Mouse (Mus musculus) intestine, embryonic 16.5 days (tissue): ENCODE results near the gene Notch2. TPM values are rescaled to one million over a fixed set of nuclear protein-coding genes. Genes with fewer than 3 reads are reported as not detected.

ENCODE experiments used
- ATAC-seq: fragments of 200-750 bp; cut with Nextera tagmentation; 2 replicates; pipeline ENCODE4 v1.8.0; 2017; ENCODE audit warnings: moderate TSS enrichment, moderate library complexity
- H3K27ac ChIP-seq: fragments of 300-500 bp; sonication (generic); 2 replicates; pipeline ENCODE4 v1.5.1; 2014; ENCODE audit warnings: mild to moderate bottlenecking, low read length
- H3K27me3 ChIP-seq: fragments of 300-500 bp; sonication (generic); replicated peaks from 2 replicates; pipeline ENCODE4 v1.6.1; 2014; ENCODE audit warnings: low read length, control low read depth, mixed read lengths; ENCODE audit not compliant: control insufficient read depth, insufficient read depth
- H3K36me3 ChIP-seq: fragments of 300-500 bp; sonication (generic); 2 replicates; pipeline ENCODE4 v1.6.1; 2014; ENCODE audit warnings: low read length, control low read depth; ENCODE audit not compliant: control insufficient read depth, insufficient read depth
- H3K4me1 ChIP-seq: fragments of 300-500 bp; sonication (generic); 2 replicates; pipeline ENCODE4 v1.6.1; 2014; ENCODE audit warnings: low read length, control low read depth, mixed read lengths; ENCODE audit not compliant: control insufficient read depth, insufficient read depth
- H3K4me2 ChIP-seq: fragments of 300-500 bp; sonication (generic); 2 replicates; pipeline ENCODE4 v1.6.1; 2014; ENCODE audit warnings: low read depth, low read length, control low read depth
- H3K4me3 ChIP-seq: fragments of 300-500 bp; sonication (generic); 2 replicates; pipeline ENCODE4 v1.5.1; 2014; ENCODE audit warnings: mild to moderate bottlenecking, low read length
- H3K9ac ChIP-seq: fragments of 300-500 bp; sonication (generic); 2 replicates; pipeline ENCODE4 v1.6.1; 2014; ENCODE audit warnings: low read depth, low read length
- H3K9me3 ChIP-seq: fragments of 300-500 bp; sonication (generic); 2 replicates; pipeline ENCODE4 v1.6.1; 2016; ENCODE audit warnings: low read length, control low read depth; ENCODE audit not compliant: control insufficient read depth
- WGBS: fragments of 180-500 bp; shearing (Covaris S2); extraction: QIAGEN DNeasy Blood & Tissue Kit; methylation state at CpG from one replicate; pipeline ENCODE4 v1.1.7; 2014; 5-methylcytosine and 5-hydroxymethylcytosine counted together
- polyA plus RNA-seq: library from polyadenylated mRNA; unstranded; fragments of >200 nt; fragmentation: Nextera tagmentation; extraction: Ambion mirVana; gene quantifications from 2 replicates; pipeline ENCODE4 v1.2.1, GENCODE M21; 2015

The Notch2 gene
- polyA plus RNA-seq, 1 experiment from 2014 or later = 9.1 TPM

- Histone ChIP-seq H3K9ac (no peak overlapping the region; the same call in 1 of the 2 replicates), H3K4me3 (no peak overlapping the region), H3K4me2 (no peak overlapping the region), H3K27ac (no peak overlapping the region), H3K9me3 (no peaks in the 10 kb centered on the region), H3K4me1 (peaks cover 26% of the 10 kb centered on the region), H3K27me3 (no peaks in the 10 kb centered on the region), H3K36me3 (no peaks in the 10 kb centered on the region)
- 45% methylated on average over 16 of the region's 16 CpGs for WGBS
- ATAC-seq = no peak
Observed at GRCm38 (mm10) chr3:98051407-98051968, 38.2 kb downstream of the Notch2 start.

GRCm38 (mm10) chr3:98052507-98053430, 39.4 kb downstream of the Notch2 start:
- H3K27me3 ChIP-seq = no peaks in the 10 kb centered on the region
- 70% methylated on average over 16 of the region's 16 CpGs for WGBS
- no peak for ATAC-seq
- no peak overlapping the region for H3K27ac ChIP-seq
- no peaks in the 10 kb centered on the region for H3K9me3 ChIP-seq
- H3K36me3 ChIP-seq = no peaks in the 10 kb centered on the region
- no peak overlapping the region for H3K4me2 ChIP-seq
- H3K9ac ChIP-seq = no peak overlapping the region
- no peak overlapping the region for H3K4me3 ChIP-seq
- H3K4me1 ChIP-seq = peaks cover 22% of the 10 kb centered on the region

DNA sequence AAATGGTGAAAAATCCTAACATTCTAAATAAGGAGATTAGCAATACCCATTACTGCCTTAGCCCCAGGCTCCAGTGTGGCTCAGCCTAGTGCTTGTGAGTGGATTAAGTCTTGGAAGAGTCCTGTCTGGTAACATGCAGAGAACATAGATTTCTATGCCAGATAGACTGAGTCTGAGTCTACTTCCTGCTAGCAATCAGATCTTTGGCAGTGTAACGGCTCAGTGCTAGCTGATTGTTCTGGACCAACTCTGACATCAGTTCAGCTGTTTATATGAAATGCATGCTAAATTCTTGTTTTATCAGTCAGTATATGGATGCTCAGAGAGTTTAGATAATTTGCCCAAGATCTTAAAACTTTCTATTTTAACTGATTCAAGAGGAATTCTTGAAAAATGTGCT, 40.5 kb downstream of the Notch2 start:
- H3K4me1 ChIP-seq = peaks cover 22% of the 10 kb centered on the region
- ATAC-seq = no peak
- no peaks in the 10 kb centered on the region for H3K9me3 ChIP-seq
- H3K27me3 ChIP-seq = no peaks in the 10 kb centered on the region
- no peak overlapping the region for H3K27ac ChIP-seq
- H3K4me3 ChIP-seq = no peak overlapping the region
- no peaks in the 10 kb centered on the region for H3K36me3 ChIP-seq
- H3K4me2 ChIP-seq = no peak overlapping the region
- H3K9ac ChIP-seq = no peak overlapping the region
- WGBS = 28% methylated on average over 1 of the region's 1 CpGs

GRCm38 (mm10) chr3:98054334-98055007, 41.1 kb downstream of the Notch2 start:
- no peaks in the 10 kb centered on the region for H3K9me3 ChIP-seq
- H3K4me2 ChIP-seq = no peak overlapping the region
- H3K36me3 ChIP-seq = no peaks in the 10 kb centered on the region
- no peak overlapping the region for H3K4me3 ChIP-seq
- H3K9ac ChIP-seq = no peak overlapping the region
- 83% methylated on average over 8 of the region's 8 CpGs for WGBS
- ATAC-seq = no peak
- no peak overlapping the region for H3K27ac ChIP-seq
- H3K27me3 ChIP-seq = no peaks in the 10 kb centered on the region
- peaks cover 22% of the 10 kb centered on the region for H3K4me1 ChIP-seq

- H3K4me3 ChIP-seq = no peak overlapping the region
- no peak overlapping the region for H3K4me2 ChIP-seq
- H3K36me3 ChIP-seq = no peaks in the 10 kb centered on the region
- WGBS = 75% methylated on average over 6 of the region's 6 CpGs
- peaks cover 22% of the 10 kb centered on the region for H3K4me1 ChIP-seq
- H3K27ac ChIP-seq = no peak overlapping the region
- H3K9ac ChIP-seq = no peak overlapping the region
- ATAC-seq = no peak
- H3K9me3 ChIP-seq = no peaks in the 10 kb centered on the region
- no peaks in the 10 kb centered on the region for H3K27me3 ChIP-seq
Observed at GRCm38 (mm10) chr3:98055008-98055345, 41.6 kb downstream of the Notch2 start.

GRCm38 (mm10) chr3:98055808-98056728, 42.7 kb downstream of the Notch2 start:
- H3K9me3 ChIP-seq = no peaks in the 10 kb centered on the region
- H3K27me3 ChIP-seq = no peaks in the 10 kb centered on the region
- H3K36me3 ChIP-seq = no peaks in the 10 kb centered on the region
- H3K4me1 ChIP-seq = peaks cover 22% of the 10 kb centered on the region
- no peak overlapping the region for H3K4me2 ChIP-seq
- WGBS = 80% methylated on average over 20 of the region's 20 CpGs
- H3K9ac ChIP-seq = no peak overlapping the region
- ATAC-seq = no peak
- H3K4me3 ChIP-seq = no peak overlapping the region
- no peak overlapping the region for H3K27ac ChIP-seq

- ATAC-seq = no peak
- Histone ChIP-seq H3K4me1 (peaks cover 23% of the 10 kb centered on the region), H3K9me3 (no peaks in the 10 kb centered on the region), H3K27ac (no peak overlapping the region), H3K4me3 (no peak overlapping the region), H3K4me2 (no peak overlapping the region), H3K27me3 (no peaks in the 10 kb centered on the region), H3K9ac (no peak overlapping the region), H3K36me3 (no peaks in the 10 kb centered on the region)
- 85% methylated on average over 6 of the region's 6 CpGs for WGBS
Observed at GRCm38 (mm10) chr3:98056956-98057365, 43.6 kb downstream of the Notch2 start.

- Histone ChIP-seq H3K27me3 (no peaks in the 10 kb centered on the region), H3K4me2 (no peak overlapping the region), H3K9ac (no peak overlapping the region), H3K27ac (no peak overlapping the region), H3K4me3 (no peak overlapping the region), H3K9me3 (no peaks in the 10 kb centered on the region), H3K36me3 (no peaks in the 10 kb centered on the region), H3K4me1 (peaks cover 21% of the 10 kb centered on the region)
- no peak for ATAC-seq
- WGBS = 77% methylated on average over 4 of the region's 4 CpGs
Observed at GRCm38 (mm10) chr3:98059076-98059475, 45.7 kb downstream of the Notch2 start.
